Mouse (Mus musculus): ENCODE measurements at regions not wholly inside any gene's neighbourhood (a gene's known extent, or its start where the extent isn't known, plus 50 kb on each side); places are given as distances from the start of the nearest gene placed in this dataset.

GRCm38 (mm10) chr7:36934792-36935555 lies 237.1 kb downstream of the Tshz3 start:
- DNase-seq (ENCODE audit: extremely low spot score in 1 of 2, low spot score in 1 of 2): peak; percentile 79 to 82

DNA sequence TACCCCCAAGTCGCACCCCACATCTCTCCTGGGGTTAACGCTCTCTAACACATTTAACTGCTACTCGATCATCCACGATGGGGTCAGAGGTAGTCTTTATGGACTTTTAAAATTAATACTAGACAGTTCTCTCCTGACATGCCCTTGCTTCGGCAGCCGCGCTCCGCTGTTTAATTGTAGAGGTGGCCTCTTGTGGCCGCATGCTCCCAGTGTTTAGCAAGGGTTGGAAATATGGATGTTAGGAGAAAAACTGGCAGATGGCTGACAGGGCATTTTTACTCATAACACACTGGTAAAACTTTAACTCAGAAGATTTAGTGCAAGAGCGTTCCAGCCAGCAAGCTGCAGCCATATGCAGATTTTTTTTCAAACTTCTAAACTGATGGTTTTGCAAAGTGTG lies 242.7 kb downstream of the Tshz3 start:
- DNase-seq (ENCODE audit: extremely low spot score in 1 of 2, low spot score in 1 of 2): no peak

- DNase-seq (ENCODE audit: extremely low spot score in 1 of 2, low spot score in 1 of 2): no peak
Measured at GRCm38 (mm10) chr7:36945024-36945815, 247.3 kb downstream of the Tshz3 start.

DNA sequence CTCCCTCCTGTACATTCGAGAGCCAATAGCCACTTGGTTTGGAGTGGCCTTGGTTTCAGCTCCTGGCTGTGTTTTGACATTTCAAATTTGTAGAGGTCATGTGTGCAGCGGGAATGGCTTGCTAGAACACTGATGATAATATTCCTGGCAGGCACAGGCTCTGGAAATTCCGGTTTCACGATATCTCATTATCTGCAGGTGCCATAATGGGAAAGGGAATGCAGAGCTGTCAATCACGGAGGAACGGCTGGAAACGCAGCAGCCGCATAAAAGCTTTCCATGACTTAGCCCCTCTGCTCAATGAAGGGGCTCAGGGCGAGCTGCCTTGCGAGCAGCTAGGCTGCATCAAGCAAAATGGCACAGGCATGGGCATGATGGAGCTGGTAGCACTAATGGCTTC lies 251.6 kb downstream of the Tshz3 start:
- no peak for DNase-seq (ENCODE audit: extremely low spot score in 1 of 2, low spot score in 1 of 2)

DNA sequence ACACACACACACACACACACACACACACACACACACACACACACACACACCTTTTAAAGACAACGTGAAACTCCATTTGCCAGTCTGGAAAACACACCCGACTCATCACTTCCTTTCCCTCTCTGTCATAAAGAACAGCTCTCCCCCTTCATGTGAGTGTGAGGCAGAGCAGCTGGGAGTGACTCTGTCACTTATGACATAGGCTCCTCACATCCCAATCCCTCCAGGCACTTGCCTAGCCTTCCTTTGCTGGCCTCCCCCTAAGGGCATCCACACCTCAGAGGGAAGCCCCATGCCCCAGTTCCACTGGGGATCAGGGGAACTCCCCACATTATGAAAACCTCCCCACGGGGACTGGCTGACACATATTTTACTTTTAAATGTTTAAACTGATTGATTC lies 257.5 kb downstream of the Tshz3 start:
- no peak for DNase-seq (ENCODE audit: extremely low spot score in 1 of 2, low spot score in 1 of 2)

DNA sequence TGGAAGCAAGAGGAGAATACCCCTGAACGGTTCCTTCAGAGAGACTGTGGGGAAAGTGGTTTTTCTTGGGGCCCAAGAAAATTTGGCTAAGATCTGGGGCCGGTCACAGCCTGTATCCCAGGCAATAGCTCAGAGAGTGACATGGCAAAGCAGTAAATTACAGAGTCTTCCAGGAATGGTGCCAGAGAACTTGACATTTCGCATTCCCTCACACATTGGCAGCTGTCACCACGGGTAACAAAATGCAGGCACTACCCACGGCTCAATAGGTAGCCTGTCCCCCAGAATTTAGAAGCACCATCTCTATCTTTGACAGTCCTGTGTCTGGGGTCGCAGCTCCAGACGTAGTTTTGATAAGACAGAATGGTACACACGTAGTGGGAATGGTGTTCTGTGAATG lies 260.3 kb downstream of the Tshz3 start:
- DNase-seq (ENCODE audit: extremely low spot score in 1 of 2, low spot score in 1 of 2): no peak

DNA sequence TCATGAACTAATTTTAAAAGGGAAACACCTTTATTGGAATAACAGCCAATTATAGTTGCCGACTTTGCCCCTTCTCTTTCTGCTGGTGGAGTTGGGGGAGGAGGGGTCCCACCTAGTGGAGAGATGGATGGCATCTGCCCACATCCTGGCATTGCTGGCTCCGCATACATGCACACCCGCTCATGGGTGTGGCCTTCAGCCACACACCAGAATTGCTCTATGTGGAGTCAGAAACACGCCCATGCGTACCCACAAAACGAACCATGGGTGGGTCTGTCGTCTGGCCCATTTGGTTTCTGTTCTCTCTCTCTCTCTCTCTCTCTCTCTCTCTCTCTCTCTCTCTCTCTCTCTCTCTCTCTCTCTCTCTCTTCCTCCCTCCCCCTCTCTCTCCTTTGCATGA lies 273.9 kb downstream of the Tshz3 start:
- no peak for DNase-seq (ENCODE audit: extremely low spot score in 1 of 2, low spot score in 1 of 2)

GRCm38 (mm10) chr7:36973654-36974320 lies 275.9 kb downstream of the Tshz3 start:
- DNase-seq (ENCODE audit: extremely low spot score in 1 of 2, low spot score in 1 of 2): no peak

GRCm38 (mm10) chr7:36974573-36974972 lies 276.7 kb downstream of the Tshz3 start:
- DNase-seq (ENCODE audit: extremely low spot score in 1 of 2, low spot score in 1 of 2): peak in 1 of 2 experiments; percentile 40

- no peak for DNase-seq (ENCODE audit: extremely low spot score in 1 of 2, low spot score in 1 of 2)
Measured at GRCm38 (mm10) chr7:36975475-36975874, 277.6 kb downstream of the Tshz3 start.

DNA sequence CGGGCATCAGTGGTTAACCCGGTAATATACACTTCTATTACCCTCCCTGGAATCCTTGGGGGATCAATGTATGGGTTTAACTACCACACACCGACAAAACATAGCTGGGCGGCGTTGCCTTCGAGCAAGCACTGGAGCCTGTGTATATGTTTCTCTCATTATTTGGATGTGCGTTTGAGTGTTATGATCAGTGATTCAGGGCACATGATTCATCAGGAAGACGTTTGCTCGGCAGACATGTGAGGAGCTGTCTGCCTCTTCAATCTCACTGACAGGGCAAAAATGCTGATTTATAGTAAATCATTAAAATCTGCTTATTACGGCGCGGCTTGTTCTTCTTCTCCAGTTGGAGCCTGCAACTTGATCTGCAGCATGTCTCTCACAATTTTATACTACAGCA lies 279.9 kb downstream of the Tshz3 start:
- no peak for DNase-seq (ENCODE audit: extremely low spot score in 1 of 2, low spot score in 1 of 2)

DNA sequence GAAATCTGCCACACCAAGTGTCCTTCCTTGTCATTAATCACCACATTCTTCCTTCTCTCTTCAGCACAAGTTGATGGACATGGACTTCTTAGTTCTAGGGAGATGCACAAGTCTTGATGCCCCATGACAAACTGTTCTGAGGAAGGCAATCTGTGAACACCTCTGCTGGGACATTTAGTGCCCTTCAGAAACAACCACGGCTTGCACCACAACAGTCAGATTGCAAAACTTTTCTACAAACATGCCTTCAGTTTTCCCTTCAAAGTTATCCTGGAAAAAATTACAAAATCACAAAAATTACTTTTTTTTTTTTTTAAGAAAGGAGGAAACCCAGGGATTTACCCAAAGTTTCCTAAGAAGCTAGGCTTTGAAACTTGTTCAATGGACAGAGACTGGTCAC lies 291.5 kb downstream of the Tshz3 start:
- DNase-seq (ENCODE audit: extremely low spot score in 1 of 2, low spot score in 1 of 2): no peak

GRCm38 (mm10) chr7:37004601-37005000 lies 306.7 kb downstream of the Tshz3 start:
- DNase-seq (ENCODE audit: extremely low spot score in 1 of 2, low spot score in 1 of 2): no peak

- DNase-seq (ENCODE audit: extremely low spot score in 1 of 2, low spot score in 1 of 2): no peak
Measured at GRCm38 (mm10) chr7:37005701-37006100, 307.8 kb downstream of the Tshz3 start.

- DNase-seq (ENCODE audit: extremely low spot score in 1 of 2, low spot score in 1 of 2): no peak
Measured at GRCm38 (mm10) chr7:37006921-37007320, 309.0 kb downstream of the Tshz3 start.

- no peak for DNase-seq (ENCODE audit: extremely low spot score in 1 of 2, low spot score in 1 of 2)
Measured at GRCm38 (mm10) chr7:37011180-37011754, 313.3 kb downstream of the Tshz3 start.

GRCm38 (mm10) chr7:37020078-37020477 lies 322.2 kb downstream of the Tshz3 start:
- DNase-seq (ENCODE audit: extremely low spot score in 1 of 2, low spot score in 1 of 2): no peak

GRCm38 (mm10) chr7:37024501-37025025 lies 326.6 kb downstream of the Tshz3 start:
- DNase-seq (ENCODE audit: extremely low spot score in 1 of 2, low spot score in 1 of 2): peak in 1 of 2 experiments; percentile 9

GRCm38 (mm10) chr7:37064582-37065458 lies 366.9 kb downstream of the Tshz3 start:
- DNase-seq (ENCODE audit: extremely low spot score in 1 of 2, low spot score in 1 of 2): no peak

- DNase-seq (ENCODE audit: extremely low spot score in 1 of 2, low spot score in 1 of 2): no peak
Measured at GRCm38 (mm10) chr7:37077698-37078097, 379.8 kb downstream of the Tshz3 start.
